Comparison of ENCODE assay signal across 28 mouse cellular contexts in genomic region chr8:12880163-12880562, GRCm38 (mm10). TPM values are rescaled to one million over a fixed set of nuclear protein-coding genes. Genes with fewer than 3 reads are reported as not detected.
DNase-seq lines count a peak whose midpoint lies in the region; ATAC-seq and TF ChIP-seq lines count a peak whose summit lies in the region.
"Had no signal": no experiment of that assay in that cellular context is flagged by ENCODE, and none has a peak within 500 bp of the region (broad histone marks: within the 10 kb centered on the region; RNA-seq: fewer than 3 reads in every experiment).

No protein-coding gene starts in this region.

- no peaks in the 10 kb centered on the region for H3K79me2 ChIP-seq in MEL (ENCODE audit: control insufficient read depth, insufficient read depth, low read length, poor library complexity)

- H3K9me3 ChIP-seq in MEL (replicated peaks; ENCODE audit: insufficient read depth, low read length), result no peaks in the 10 kb centered on the region
- no peaks in the 10 kb centered on the region for H3K9me3 ChIP-seq in midbrain, postnatal 0 days (ENCODE audit: low read length)
- H3K9me3 ChIP-seq: embryonic facial prominence, embryonic 12.5 days; embryonic facial prominence, embryonic 15.5 days; G1E; heart, embryonic 10.5 days; heart, embryonic 13.5 days; hindbrain, embryonic 10.5 days; hindbrain, embryonic 13.5 days had no signal

- H3K4me1 ChIP-seq in MEL (ENCODE audit: control insufficient read depth in 1 of 2, insufficient read depth in 2 of 2, low read length in 2 of 2), result peaks cover 7 to 14% of the 10 kb centered on the region in 2 experiments
- H3K4me1 ChIP-seq in bone marrow macrophage, adult 2 months (ENCODE audit: control insufficient read depth, insufficient read depth, low read length), result peaks cover 3% of the 10 kb centered on the region; the same call in 1 of the 2 replicates
- no peaks in the 10 kb centered on the region for H3K4me1 ChIP-seq in midbrain, postnatal 0 days (ENCODE audit: insufficient read depth, low read length)
- H3K4me1 ChIP-seq: embryonic facial prominence, embryonic 12.5 days; embryonic facial prominence, embryonic 15.5 days had no signal

- no peak for TF ChIP-seq RAD21 in MEL (IDR thresholded peaks at IDR 0.05; ENCODE audit: low read depth, low read length)

- TF ChIP-seq POLR2A in MEL (IDR thresholded peaks at IDR 0.05; ENCODE audit: control insufficient read depth in 1 of 2, insufficient read depth in 1 of 2, low read depth in 1 of 2, low read length in 2 of 2, poor library complexity in 1 of 2), result 0 out of 4 replicates have a peak, but pooled peaks of 1 of the 2 experiments have one; percentile 30
- no peak for TF ChIP-seq POLR2A in bone marrow macrophage, adult 2 months (IDR thresholded peaks at IDR 0.05; ENCODE audit: borderline replicate concordance, low read depth, low read length)

- H3K27me3 ChIP-seq in MEL (ENCODE audit: control insufficient read depth in 1 of 2, insufficient read depth in 2 of 2, low read length in 2 of 2), result no peaks in the 10 kb centered on the region
- H3K27me3 ChIP-seq in midbrain, postnatal 0 days (ENCODE audit: insufficient read depth, low read length), result no peaks in the 10 kb centered on the region
- H3K27me3 ChIP-seq: embryonic facial prominence, embryonic 15.5 days; hindbrain, embryonic 13.5 days had no signal

- peak; percentile 49 to 54; a peak in 3 of 4 replicates for ATAC-seq in hematopoietic stem cell, adult 5-6 weeks (replicated peaks in 1 of 2; ENCODE audit: insufficient read depth in 1 of 2, low FRiP score in 2 of 2, low TSS enrichment in 1 of 2, low read depth in 1 of 2, poor library complexity in 2 of 2, severe bottlenecking in 2 of 2)
- ATAC-seq in megakaryocyte progenitor cell, adult 5-6 weeks (replicated peaks; ENCODE audit: poor library complexity), result peak; percentile 70
- no peak for ATAC-seq in midbrain, postnatal 0 days (ENCODE audit: low FRiP score)
- ATAC-seq: activated CD4-positive, CD25-positive, alpha-beta regulatory T cell, adult 4 months; forebrain, embryonic 14.5 days; forebrain, postnatal 0 days; hindbrain, embryonic 16.5 days had no signal

- DNase-seq in MEL (ENCODE audit: low read depth, low spot score), result peak; percentile 89
- no peak for DNase-seq in lung, postnatal 14 days
- DNase-seq in midbrain, postnatal 0 days (ENCODE audit: low spot score), result no peak
- no peak for DNase-seq in urinary bladder, postnatal 4 days (ENCODE audit: low spot score in 2 of 2)
- DNase-seq: adrenal gland, adult 8-10 months; adrenal gland, postnatal 25 days; B cell, adult 2 months; cerebellum, adult 18-20 months; cerebellum, adult 9-10 months; cerebellum, postnatal 14 days; forebrain, postnatal 0 days; gastrocnemius, adult 2 months; gastrocnemius, postnatal 25 days; heart, adult 2 months had no signal

- H3K4me3 ChIP-seq in MEL (ENCODE audit: control insufficient read depth in 1 of 2, insufficient read depth in 1 of 2, low read depth in 2 of 2, low read length in 2 of 2), result peak overlapping the region; percentile 28 to 51
- peak overlapping the region; percentile 18; the same call in 1 of the 2 replicates for H3K4me3 ChIP-seq in bone marrow macrophage, adult 2 months (ENCODE audit: insufficient read depth, low read length)
- H3K4me3 ChIP-seq in midbrain, postnatal 0 days (ENCODE audit: low read depth, low read length), result no peak overlapping the region
- H3K4me3 ChIP-seq: embryonic facial prominence, embryonic 12.5 days; embryonic facial prominence, embryonic 15.5 days; gastrocnemius, adult 2 months; heart, adult 2 months; heart, embryonic 10.5 days; heart, embryonic 13.5 days; hindbrain, embryonic 10.5 days; hindbrain, embryonic 13.5 days had no signal

- H3K4me2 ChIP-seq in midbrain, postnatal 0 days (ENCODE audit: low read depth, low read length, poor library complexity, severe bottlenecking), result no peak overlapping the region
- H3K4me2 ChIP-seq: embryonic facial prominence, embryonic 12.5 days; embryonic facial prominence, embryonic 15.5 days; heart, embryonic 13.5 days; hindbrain, embryonic 13.5 days had no signal

- peak overlapping the region; percentile 54 for H3K27ac ChIP-seq in MEL (ENCODE audit: control insufficient read depth, low read depth, low read length)
- H3K27ac ChIP-seq in bone marrow macrophage, adult 2 months (ENCODE audit: insufficient read depth, low read depth, low read length), result no peak overlapping the region
- H3K27ac ChIP-seq in midbrain, postnatal 0 days (ENCODE audit: low read depth, low read length), result no peak overlapping the region
- H3K27ac ChIP-seq: embryonic facial prominence, embryonic 12.5 days; embryonic facial prominence, embryonic 15.5 days; gastrocnemius, adult 2 months; heart, adult 2 months; heart, embryonic 10.5 days; heart, embryonic 13.5 days; hindbrain, embryonic 10.5 days; hindbrain, embryonic 13.5 days had no signal

- TF ChIP-seq CTCF in MEL (IDR thresholded peaks at IDR 0.05 in 2 of 3, conservative IDR thresholded peaks at IDR 0.05 in 1 of 3; ENCODE audit: control insufficient read depth in 1 of 3, insufficient read depth in 1 of 3, low read depth in 2 of 3, low read length in 3 of 3, poor library complexity in 1 of 3, severe bottlenecking in 1 of 3), result no peak
- no peak for TF ChIP-seq CTCF in bone marrow macrophage, adult 2 months (IDR thresholded peaks at IDR 0.05; ENCODE audit: low read depth, low read length)
- TF ChIP-seq CTCF in midbrain, postnatal 0 days (IDR thresholded peaks at IDR 0.05), result no peak

- peak in 1 of 2 experiments; percentile 25; a peak in 1 of 4 replicates for TF ChIP-seq EP300 in MEL (IDR thresholded peaks at IDR 0.05; ENCODE audit: low read depth in 1 of 2, low read length in 2 of 2)

- peaks cover 0 to 6% of the 10 kb centered on the region in 2 experiments; a peak in 2 of 4 replicates for H3K36me3 ChIP-seq in MEL (ENCODE audit: control insufficient read depth in 1 of 2, insufficient read depth in 2 of 2, low read length in 2 of 2)
- no peaks in the 10 kb centered on the region for H3K36me3 ChIP-seq in midbrain, postnatal 0 days (ENCODE audit: insufficient read depth, low read length)
- H3K36me3 ChIP-seq: embryonic facial prominence, embryonic 12.5 days; embryonic facial prominence, embryonic 15.5 days; G1E; heart, embryonic 10.5 days; heart, embryonic 13.5 days had no signal

- peak overlapping the region; percentile 49 for H3K9ac ChIP-seq in MEL (ENCODE audit: control insufficient read depth, low read depth, low read length, poor library complexity, severe bottlenecking)
- no peak overlapping the region for H3K9ac ChIP-seq in midbrain, postnatal 0 days (replicated peaks; ENCODE audit: low read length, poor library complexity, severe bottlenecking)
- H3K9ac ChIP-seq: embryonic facial prominence, embryonic 12.5 days; embryonic facial prominence, embryonic 15.5 days; forebrain, postnatal 0 days; heart, embryonic 13.5 days; hindbrain, embryonic 13.5 days had no signal

- 94% methylated on average over 6 of the region's 6 CpGs for WGBS in midbrain, postnatal 0 days

TF ChIP-seq in MEL, 35 proteins besides CTCF, POLR2A, EP300 and RAD21 (continues in another document):
- TF ChIP-seq CHD2 (IDR thresholded peaks at IDR 0.05; ENCODE audit: low read length) (no peak), MXI1 (IDR thresholded peaks at IDR 0.05; ENCODE audit: low read depth, low read length) (no peak; the same call in none of the 2 replicates), TAL1 (IDR thresholded peaks at IDR 0.05; ENCODE audit: low read length) (peak; percentile 50; the same call in 1 of the 2 replicates), MEF2A (IDR thresholded peaks at IDR 0.05; ENCODE audit: extremely low read depth, insufficient replicate concordance, low read depth, low read length, poor library complexity, severe bottlenecking) (no peak), MYB (IDR thresholded peaks at IDR 0.05; ENCODE audit: low read depth, low read length) (no peak), NELFE (IDR thresholded peaks at IDR 0.05; ENCODE audit: low read depth, low read length) (no peak), MAFK (IDR thresholded peaks at IDR 0.05; ENCODE audit: borderline replicate concordance, low read depth, low read length) (no peak), ZNF384 (IDR thresholded peaks at IDR 0.05; ENCODE audit: low read depth, low read length) (peak; percentile 85), ZMIZ1 (IDR thresholded peaks at IDR 0.05; ENCODE audit: low read depth, low read length) (no peak), SIN3A (IDR thresholded peaks at IDR 0.05; ENCODE audit: low read length) (peak; percentile 100), GABPA (IDR thresholded peaks at IDR 0.05; ENCODE audit: low read depth, low read length) (no peak), UBTF (IDR thresholded peaks at IDR 0.05; ENCODE audit: borderline replicate concordance, insufficient read depth, low read depth, low read length) (no peak), POLR2AphosphoS2 (IDR thresholded peaks at IDR 0.05; ENCODE audit: low read length) (no peak), USF1 (IDR thresholded peaks at IDR 0.05; ENCODE audit: low read depth, low read length) (no peak), USF2 (IDR thresholded peaks at IDR 0.05; ENCODE audit: borderline replicate concordance in 1 of 2, insufficient read depth in 1 of 2, low read depth in 1 of 2, low read length in 2 of 2) (no peak), ELF1 (IDR thresholded peaks at IDR 0.05; ENCODE audit: low read depth, low read length) (no peak), BHLHE40 (IDR thresholded peaks at IDR 0.05; ENCODE audit: borderline replicate concordance, low read depth, low read length) (no peak), RCOR1 (IDR thresholded peaks at IDR 0.05; ENCODE audit: low read depth, low read length) (no peak), ZC3H11A (IDR thresholded peaks at IDR 0.05; ENCODE audit: low read depth, low read length) (no peak), GATA1 (IDR thresholded peaks at IDR 0.05; ENCODE audit: low read depth, low read length) (peak; percentile 84), ETS1 (IDR thresholded peaks at IDR 0.05; ENCODE audit: low read depth, low read length) (0 out of 2 replicates have a peak, but pooled peaks have one; percentile 18), MYC (IDR thresholded peaks at IDR 0.05; ENCODE audit: low read depth, low read length) (no peak), CHD1 (IDR thresholded peaks at IDR 0.05; ENCODE audit: low read depth, low read length) (no peak)

RNA-seq across cellular contexts. Expression of gene Mcf2l, which starts 6.6 kb away (rescaled TPM):
- total RNA-seq in MEL (2012; rRNA removed), result 1.2 and 1.8 TPM in 2 replicates
- 1 to 10 TPM in 1 of 2 experiments, not detected in 1; 3.6 TPM for polyA plus RNA-seq in MEL (2012; ENCODE audit: insufficient read depth in 1 of 2, insufficient read length in 2 of 2, low read depth in 1 of 2, low replicate concordance in 2 of 2, missing spikeins in 1 of 2)
- polyA plus RNA-seq in bone marrow macrophage, adult 2 months (2012; ENCODE audit: insufficient read depth, insufficient read length, missing spikeins), result 1.4 and 2.2 TPM in 2 replicates
- 3.1 and 10.7 TPM in 2 replicates for total RNA-seq in hematopoietic stem cell, adult 5-6 weeks (2017)
- total RNA-seq in megakaryocyte progenitor cell, adult 5-6 weeks (2015), result 7.6 and 8.8 TPM in 2 replicates
- 19.9 and 20.2 TPM in 2 replicates for total RNA-seq in megakaryocyte progenitor cell, adult 5-6 weeks (2017)
- total RNA-seq in midbrain, postnatal 0 days (2014; rRNA removed), result 391 and 405 TPM in 2 replicates
- polyA plus RNA-seq in midbrain, postnatal 0 days (2015; fragmentation: Nextera tagmentation; extraction: Ambion mirVana), result 130 and 136 TPM in 2 replicates
- total RNA-seq: CH12.LX had no signal
- polyA plus RNA-seq: G1E had no signal

Comparison
In these comparisons a context has a peak if more than half of its experiments do, and no peak if none do; other contexts are left out.
1. RNA of gene Mcf2l, which starts 6.6 kb away (total RNA-seq): 391 to 405 TPM in midbrain, postnatal 0 days; 7.6 to 20.2 TPM in megakaryocyte progenitor cell, adult 5-6 weeks, 3.1 to 10.7 TPM in hematopoietic stem cell, adult 5-6 weeks and 1.2 to 1.8 TPM in MEL; every median in the first group is over 10 times any median in the second.